Mouse (Mus musculus): ENCODE measurements around the gene Tsc22d1.

GRCm38 (mm10) chr14:76556031-76556851, 141.5 kb downstream of the Tsc22d1 start:
- peak; percentile 31 for TF ChIP-seq CTCF (IDR thresholded peaks at IDR 0.05)
- TF ChIP-seq EP300 (IDR thresholded peaks at IDR 0.05; ENCODE audit: insufficient read depth, low read depth, low read length): no peak
